Mouse (Mus musculus) lung, adult 2 months (tissue): Measurements from ENCODE around the gene Met.

Experiments used
- CTCF ChIP-seq: fragments of 200-500 bp; IDR thresholded peaks from 2 replicates; pipeline ENCODE4 v1.5.1; 2011; ENCODE audit warnings: mild to moderate bottlenecking, low read length, control low read depth; ENCODE audit not compliant: insufficient read depth
- POLR2A ChIP-seq: fragments of 200-500 bp; IDR thresholded peaks from 2 replicates; pipeline ENCODE4 v1.6.1; 2011; ENCODE audit warnings: low read depth, mild to moderate bottlenecking, control low read depth, low read length, borderline replicate concordance; ENCODE audit errors: extremely low read depth

DNA sequence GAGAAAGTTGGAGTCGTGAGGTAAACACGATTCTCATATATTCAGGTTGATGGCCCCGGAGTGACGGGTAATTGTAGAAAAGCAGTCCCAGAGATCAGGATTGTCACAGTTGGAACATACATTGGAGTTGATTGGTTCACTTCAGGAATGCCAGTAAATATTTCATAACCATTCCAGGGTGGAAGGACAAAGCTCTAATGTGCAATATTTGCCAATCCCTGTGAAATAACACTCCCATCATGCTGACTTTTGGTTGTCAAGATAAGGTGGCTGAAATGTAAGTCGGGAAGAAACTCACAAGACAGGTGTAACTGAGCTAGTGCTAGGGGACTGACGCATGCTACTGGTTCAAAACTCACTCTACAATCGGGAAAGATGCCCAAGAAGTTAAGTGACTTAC is 22.2 kb downstream of the Met start:
- TF ChIP-seq CTCF (no peak), POLR2A (no peak)
